Mouse (Mus musculus) megakaryocyte, embryonic 14.5 days (primary cell): ENCODE measurements around the gene Gna13.

Experiments
- FLI1 ChIP-seq: IDR thresholded peaks from 2 replicates; pipeline ENCODE4 v1.6.1; 2012; ENCODE audit warnings: low read length, inconsistent platforms, mixed read lengths
- GATA1 ChIP-seq: IDR thresholded peaks from 3 replicates; pipeline ENCODE4 v1.6.1; 2012; ENCODE audit warnings: mixed read lengths, low read length, inconsistent platforms, borderline replicate concordance

DNA sequence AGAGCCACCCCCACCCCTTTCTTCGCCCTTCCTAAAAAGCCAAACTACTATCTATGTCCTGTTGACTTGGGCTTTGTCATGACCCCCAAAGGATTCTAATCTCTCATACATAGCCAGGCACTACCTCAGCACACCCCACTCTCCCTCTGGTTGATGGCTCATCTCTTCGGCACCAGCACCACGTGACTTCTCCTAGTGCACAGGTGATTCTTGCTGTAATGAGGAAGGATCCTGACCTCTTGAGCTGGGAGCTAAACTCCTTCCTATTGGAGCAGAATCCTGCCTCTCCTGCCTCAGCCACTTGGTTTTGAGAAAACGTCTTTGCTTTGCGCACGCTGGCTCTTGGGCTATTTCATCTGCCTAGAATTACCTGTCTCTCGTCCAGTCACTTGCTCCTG lies 12.3 kb upstream of the Gna13 start:
- TF ChIP-seq GATA1 (no peak), FLI1 (no peak)
